Mouse (Mus musculus) myocyte (in vitro differentiated cells): ENCODE results near the gene Ensa. TPM values are rescaled to one million over a fixed set of nuclear protein-coding genes. Genes with fewer than 3 reads are reported as not detected.
"Not testable (repeated sequence)": the region's sequence is repeated elsewhere in the genome, so short reads cannot be mapped to it uniquely, and the experiment has no call there.

Experiments
- H3K27me3 ChIP-seq: one replicate; pipeline ENCODE4 v1.6.1; 2011; ENCODE audit not compliant: control insufficient read depth, insufficient read depth, insufficient read length
- H3K36me3 ChIP-seq: one replicate; pipeline ENCODE4 v1.6.1; 2011; ENCODE audit not compliant: control insufficient read depth, insufficient read depth
- H3K4me2 ChIP-seq: one replicate; pipeline ENCODE4 v1.6.1; 2011; ENCODE audit warnings: low read depth, control low read depth
- H3K4me3 ChIP-seq: one replicate; pipeline ENCODE4 v1.5.1; 2011; ENCODE audit warnings: mild to moderate bottlenecking, control low read depth, moderate library complexity
- H3K79me2 ChIP-seq: one replicate; pipeline ENCODE4 v1.6.1; 2011; ENCODE audit not compliant: control insufficient read depth, insufficient read depth
- H3ac ChIP-seq: one replicate; pipeline ENCODE4 v1.6.1; 2011; ENCODE audit not compliant: control insufficient read depth, insufficient read length
- CEBPB ChIP-seq: IDR thresholded peaks from 2 replicates; pipeline ENCODE4 v1.6.1; 2011; ENCODE audit warnings: mild to moderate bottlenecking, moderate library complexity; ENCODE audit not compliant: poor library complexity, insufficient read depth, severe bottlenecking
- E2F4 ChIP-seq: IDR thresholded peaks from one replicate; pipeline ENCODE4 v1.6.1; 2011; ENCODE audit warnings: mild to moderate bottlenecking, control low read depth, moderate library complexity; ENCODE audit not compliant: insufficient read depth
- MAX ChIP-seq: IDR thresholded peaks from one replicate; pipeline ENCODE4 v1.6.1; 2011; ENCODE audit warnings: low read depth, mild to moderate bottlenecking, control low read depth
- MYOD1 ChIP-seq, 3 experiments: IDR thresholded peaks; one replicate each; pipeline ENCODE4 v1.6.1; 2011; ENCODE audit warnings: control low read depth in 2 of 3, low read depth in 2 of 3, mild to moderate bottlenecking in 2 of 3, moderate library complexity in 1 of 3; ENCODE audit not compliant: insufficient read length in 2 of 3, control insufficient read depth in 1 of 3
- MYOG ChIP-seq, 3 experiments: IDR thresholded peaks; one replicate each; pipeline ENCODE4 v1.6.1; 2011; ENCODE audit warnings: control low read depth in 2 of 3, low read depth in 2 of 3, mild to moderate bottlenecking in 2 of 3; ENCODE audit not compliant: insufficient read length in 2 of 3, control insufficient read depth in 1 of 3, insufficient read depth in 1 of 3
- POLR2A ChIP-seq: IDR thresholded peaks from one replicate; pipeline ENCODE4 v1.6.1; 2011; ENCODE audit warnings: low read depth, mild to moderate bottlenecking, control low read depth, moderate library complexity; ENCODE audit not compliant: insufficient read length
- POLR2AphosphoS2 ChIP-seq: IDR thresholded peaks from one replicate; pipeline ENCODE4 v1.6.1; 2011; ENCODE audit warnings: low read depth, control low read depth; ENCODE audit not compliant: insufficient read length
- REST ChIP-seq: IDR thresholded peaks from one replicate; pipeline ENCODE4 v1.6.1; 2011; ENCODE audit warnings: mild to moderate bottlenecking, control low read depth, moderate library complexity; ENCODE audit not compliant: insufficient read depth, insufficient read length
- SRF ChIP-seq: IDR thresholded peaks from one replicate; pipeline ENCODE4 v1.6.1; 2011; ENCODE audit warnings: low read depth; ENCODE audit not compliant: control insufficient read depth, insufficient read length
- TCF12 ChIP-seq: IDR thresholded peaks from one replicate; pipeline ENCODE4 v1.6.1; 2011; ENCODE audit warnings: mild to moderate bottlenecking, control low read depth; ENCODE audit not compliant: poor library complexity, insufficient read depth, severe bottlenecking
- TCF3 ChIP-seq: IDR thresholded peaks from one replicate; pipeline ENCODE4 v1.6.1; 2011; ENCODE audit warnings: low read depth, control low read depth; ENCODE audit not compliant: insufficient read length
- USF1 ChIP-seq: IDR thresholded peaks from one replicate; pipeline ENCODE4 v1.6.1; 2011; ENCODE audit warnings: low read depth, mild to moderate bottlenecking, control low read depth, moderate library complexity
- polyA plus RNA-seq: library from polyadenylated mRNA; unstranded; fragments of >200 nt; fragmentation: generic; extraction: Trizol; gene quantifications from one replicate; pipeline ENCODE4 v1.2.1, GENCODE M21; 2012; ENCODE audit warnings: missing spikeins

Ensa gene
- polyA plus RNA-seq, 1 experiment = 65.3 TPM

DNA sequence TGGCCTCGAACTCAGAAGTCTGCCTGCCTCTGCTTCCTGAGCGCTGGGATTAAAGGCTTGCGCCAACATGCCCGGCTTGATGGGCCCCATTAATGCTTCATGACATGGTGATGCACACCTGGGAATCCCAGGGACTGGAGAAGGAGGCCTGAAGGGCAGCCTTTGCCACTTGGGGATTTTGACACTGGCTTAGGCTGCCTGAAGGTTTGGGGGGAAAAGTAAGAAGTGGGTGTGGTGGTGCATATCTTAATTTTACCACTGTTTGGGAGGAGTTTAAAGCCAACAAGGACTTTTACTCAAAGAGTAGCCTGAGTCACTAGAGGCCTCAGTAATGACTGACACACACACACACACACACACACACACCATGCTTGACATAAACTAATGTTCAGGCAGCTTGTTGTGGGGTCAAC lies 40.2 kb downstream of the Ensa start:
- Histone ChIP-seq H3K27me3 (no peaks in the 10 kb centered on the region), H3K4me2 (peak overlapping the region; percentile 99), H3K36me3 (peaks cover 38% of the 10 kb centered on the region), H3K4me3 (no peak overlapping the region), H3ac (no peak overlapping the region), H3K79me2 (peaks cover 97% of the 10 kb centered on the region)
- no peak for TF ChIP-seq USF1
- no peak for TF ChIP-seq SRF
- TF ChIP-seq CEBPB = no peak

DNA sequence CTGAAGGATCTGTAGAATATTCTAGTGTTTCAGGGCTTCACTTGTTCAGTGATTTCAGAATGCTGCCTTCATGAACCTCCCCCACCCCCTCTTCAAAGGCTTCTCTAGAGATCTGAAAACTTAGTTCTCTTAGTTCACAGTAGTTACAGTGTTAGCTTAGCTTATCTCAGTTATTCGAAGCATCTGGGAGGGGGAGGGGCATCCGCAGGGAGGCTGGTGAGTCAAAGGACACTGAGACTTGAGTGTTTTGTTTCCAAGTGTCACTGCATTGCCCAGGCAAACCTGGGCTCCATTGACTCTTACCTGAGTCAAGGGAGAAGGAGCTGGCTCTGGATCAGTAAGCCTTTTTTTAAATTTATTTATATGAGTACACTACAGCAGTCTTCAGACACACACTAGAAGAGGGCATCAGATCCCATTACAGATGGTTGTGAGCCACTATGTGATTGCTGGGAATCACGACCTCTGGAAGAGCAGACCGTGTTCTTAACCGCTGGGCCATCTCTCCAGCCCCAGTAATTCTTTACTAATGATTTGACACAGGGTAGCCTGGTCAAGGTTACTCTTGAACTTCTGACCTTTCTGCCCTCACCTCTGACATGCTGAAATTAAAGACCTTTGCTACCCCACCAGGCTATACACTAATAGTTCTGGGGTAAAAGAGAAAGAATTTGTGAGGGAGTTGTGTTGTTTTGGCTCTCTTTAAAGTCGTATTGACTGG lies 41.5 kb downstream of the Ensa start:
- H3K79me2 ChIP-seq = peaks cover 96% of the 10 kb centered on the region
- no peak overlapping the region for H3K4me3 ChIP-seq
- H3K36me3 ChIP-seq = peaks cover 27% of the 10 kb centered on the region
- no peak overlapping the region for H3ac ChIP-seq
- TF ChIP-seq POLR2AphosphoS2 (peak; percentile 73), TCF3 (no peak), MYOD1 (IDR thresholded peaks at IDR 0.05; ENCODE audit: control insufficient read depth in 1 of 3, insufficient read length in 2 of 3, low read depth in 2 of 3) (peak in 1 of 3 experiments; percentile 11), TCF12 (no peak)
- H3K4me2 ChIP-seq = peak overlapping the region; percentile 71
- no peaks in the 10 kb centered on the region for H3K27me3 ChIP-seq

DNA sequence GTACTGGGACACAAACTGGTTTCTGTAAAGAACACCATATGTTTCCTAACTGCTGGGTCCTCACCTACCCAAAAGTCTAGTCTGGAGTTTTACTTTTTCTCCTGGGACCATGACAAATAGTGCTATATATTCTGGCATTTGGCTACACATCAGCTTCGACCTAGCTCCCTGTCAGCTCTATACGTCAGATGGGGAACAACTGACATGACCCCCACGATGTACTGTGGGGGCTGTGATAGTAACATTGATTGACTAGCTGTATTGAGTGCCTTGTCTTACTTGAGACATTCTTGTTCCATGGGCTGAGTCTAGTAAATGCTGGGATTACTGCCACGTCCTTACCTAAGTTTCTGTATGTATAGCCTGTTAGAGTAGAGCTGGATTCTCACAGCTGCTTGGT lies 42.7 kb downstream of the Ensa start:
- no peak overlapping the region for H3K4me3 ChIP-seq
- peak overlapping the region; percentile 71 for H3K4me2 ChIP-seq
- TF ChIP-seq POLR2A (no peak), USF1 (no peak), SRF (no peak)
- peaks cover 96% of the 10 kb centered on the region for H3K79me2 ChIP-seq
- no peak overlapping the region for H3ac ChIP-seq
- no peaks in the 10 kb centered on the region for H3K27me3 ChIP-seq
- H3K36me3 ChIP-seq = peaks cover 18% of the 10 kb centered on the region

DNA sequence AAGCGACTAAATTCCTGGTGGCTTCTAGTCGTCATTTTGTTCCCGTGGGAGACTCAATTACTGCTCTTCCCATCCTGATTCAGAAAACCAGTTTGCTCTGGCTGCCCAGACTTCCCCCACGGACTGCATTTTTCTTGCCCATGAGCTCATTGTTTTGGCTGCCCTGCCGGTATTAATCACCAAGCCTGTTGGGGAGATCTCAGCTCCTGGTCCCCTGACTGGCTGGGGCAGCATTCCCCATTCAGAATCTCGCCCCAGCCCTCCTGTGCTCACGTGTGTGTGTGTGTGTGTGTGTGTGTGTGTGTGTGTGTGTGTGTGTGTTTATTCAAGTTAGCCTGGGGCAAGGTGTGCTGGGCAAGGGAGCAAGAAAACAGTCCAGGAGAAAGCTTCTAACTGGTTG lies 43.2 kb downstream of the Ensa start:
- peaks cover 91% of the 10 kb centered on the region for H3K79me2 ChIP-seq
- H3K4me3 ChIP-seq = no peak overlapping the region
- H3K27me3 ChIP-seq = no peaks in the 10 kb centered on the region
- H3K36me3 ChIP-seq = peaks cover 13% of the 10 kb centered on the region
- TF ChIP-seq POLR2AphosphoS2 (peak; percentile 29), CEBPB (no peak)
- no peak overlapping the region for H3ac ChIP-seq
- H3K4me2 ChIP-seq = peak overlapping the region; percentile 71

DNA sequence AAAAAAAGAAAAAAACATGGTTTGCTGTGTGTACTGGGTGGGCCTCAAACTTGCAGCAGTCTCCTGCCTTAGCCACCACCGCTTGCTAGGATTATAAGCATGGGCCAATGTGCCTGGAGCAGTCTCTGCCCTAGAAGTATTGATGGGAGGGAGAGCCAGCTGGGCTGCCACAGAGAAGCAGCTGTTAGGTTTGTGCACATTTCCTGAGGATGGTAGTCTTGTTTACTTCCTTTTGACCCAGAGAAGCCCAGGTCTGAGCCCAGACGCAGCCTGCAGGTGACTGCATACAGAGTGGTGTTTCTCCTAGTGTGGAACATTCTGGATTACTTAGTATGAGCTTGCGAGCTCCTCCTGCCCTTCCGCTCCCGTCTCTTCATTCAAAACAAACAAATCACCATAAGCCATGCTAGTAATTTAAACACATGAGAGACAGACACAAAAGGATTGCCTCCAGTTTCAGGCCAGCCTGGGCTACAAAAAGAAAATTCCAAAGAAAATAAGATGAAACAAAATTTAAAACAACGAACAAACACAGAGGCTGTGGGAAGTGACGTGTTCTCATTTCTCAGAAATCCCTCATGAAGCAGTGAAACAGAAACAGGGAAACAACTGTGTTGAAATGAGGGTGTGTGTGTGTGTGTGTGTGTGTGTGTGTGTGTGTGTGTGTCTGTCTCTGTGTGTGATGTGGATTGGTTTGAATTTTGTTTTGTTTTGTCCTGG lies 44.0 kb downstream of the Ensa start:
- Histone ChIP-seq H3K27me3 (no peaks in the 10 kb centered on the region), H3K36me3 (peaks cover 6% of the 10 kb centered on the region), H3K79me2 (peaks cover 84% of the 10 kb centered on the region), H3K4me2 (peak overlapping the region; percentile 71), H3ac (no peak overlapping the region), H3K4me3 (no peak overlapping the region)
- TF ChIP-seq MYOD1 (IDR thresholded peaks at IDR 0.05; ENCODE audit: control insufficient read depth in 1 of 3, insufficient read length in 2 of 3, low read depth in 2 of 3) (peak in 2 of 3 experiments; percentile 56), TCF3 (no peak), POLR2AphosphoS2 (peak; percentile 46), REST (no peak), TCF12 (peak; percentile 7), MYOG (IDR thresholded peaks at IDR 0.05; ENCODE audit: control insufficient read depth in 1 of 3, insufficient read depth in 1 of 3, insufficient read length in 2 of 3, low read depth in 2 of 3) (peak in 2 of 3 experiments; percentile 32 to 62)

DNA sequence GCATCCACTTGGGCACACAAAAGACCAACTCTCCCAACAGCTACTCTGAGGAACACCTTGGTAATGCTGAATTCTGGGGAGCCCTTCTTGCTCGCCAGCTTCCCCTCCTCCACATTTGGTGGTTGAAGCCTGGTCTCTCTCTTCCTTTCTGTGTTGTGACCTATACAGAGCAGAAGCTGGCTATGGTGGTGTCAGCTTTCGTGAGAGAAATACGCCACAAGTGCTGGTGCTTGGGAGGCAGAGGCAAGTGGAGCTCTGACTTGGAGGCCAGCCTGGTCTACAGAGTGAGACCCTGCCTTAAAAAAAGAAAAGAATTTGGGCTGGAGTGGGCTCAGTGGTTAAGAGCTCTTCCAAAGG lies 44.5 kb downstream of the Ensa start:
- TF ChIP-seq TCF12 (no peak), MYOD1 (IDR thresholded peaks at IDR 0.05; ENCODE audit: control insufficient read depth in 1 of 3, insufficient read length in 2 of 3, low read depth in 2 of 3) (no peak), MYOG (IDR thresholded peaks at IDR 0.05; ENCODE audit: control insufficient read depth in 1 of 3, insufficient read depth in 1 of 3, insufficient read length in 2 of 3, low read depth in 2 of 3) (no peak), MAX (no peak), CEBPB (no peak), POLR2A (no peak), E2F4 (no peak), POLR2AphosphoS2 (no peak), USF1 (no peak), TCF3 (no peak), REST (no peak)
- peaks cover 79% of the 10 kb centered on the region for H3K79me2 ChIP-seq
- no peak overlapping the region for H3ac ChIP-seq
- no peaks in the 10 kb centered on the region for H3K27me3 ChIP-seq
- no peak overlapping the region for H3K4me2 ChIP-seq
- peaks cover 6% of the 10 kb centered on the region for H3K36me3 ChIP-seq
- H3K4me3 ChIP-seq = no peak overlapping the region

DNA sequence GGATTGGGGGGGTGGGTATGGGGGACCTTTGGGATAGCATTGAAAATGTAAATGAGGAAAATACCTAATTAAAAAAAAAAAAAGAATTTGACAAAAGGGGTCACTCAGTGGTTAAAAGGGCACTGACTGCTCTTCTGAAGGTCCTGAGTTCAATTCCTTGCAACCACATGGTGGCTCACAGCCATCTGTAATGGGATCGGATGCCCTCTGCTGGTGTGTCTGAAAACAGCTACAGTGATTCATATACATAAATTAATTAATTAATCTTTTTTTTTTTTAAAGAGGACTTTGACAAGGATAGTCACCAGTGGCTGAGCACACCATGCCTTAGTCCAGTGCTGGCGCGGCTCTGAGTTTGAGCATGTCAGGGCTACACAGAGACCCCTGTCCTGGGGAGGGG lies 45.6 kb downstream of the Ensa start:
- H3K79me2 ChIP-seq = peaks cover 68% of the 10 kb centered on the region
- not testable (repeated sequence) for H3ac ChIP-seq, H3K36me3 ChIP-seq, H3K4me3 ChIP-seq, H3K4me2 ChIP-seq, H3K27me3 ChIP-seq
